Mouse (Mus musculus) stomach, embryonic 16.5 days (tissue): ENCODE measurements at regions not wholly inside any gene's neighbourhood (a gene's known extent, or its start where the extent isn't known, plus 50 kb on each side); places are given as distances from the start of the nearest gene placed in this dataset.
"Not testable (repeated sequence)": the region's sequence is repeated elsewhere in the genome, so short reads cannot be mapped to it uniquely, and the experiment has no call there.

Source experiments
- ATAC-seq: fragments of 200-750 bp; cut with Nextera tagmentation; 2 replicates; pipeline ENCODE4 v1.8.0; 2017; ENCODE audit warnings: moderate number of reproducible peaks, moderate TSS enrichment; ENCODE audit not compliant: insufficient read depth, low FRiP score
- H3K27ac ChIP-seq: fragments of 300-500 bp; sonication (generic); 2 replicates; pipeline ENCODE4 v1.5.1; 2014; ENCODE audit warnings: low read length
- H3K27me3 ChIP-seq: fragments of 300-500 bp; sonication (generic); 2 replicates; pipeline ENCODE4 v1.6.1; 2014; ENCODE audit warnings: low read length, control low read depth, mixed read lengths; ENCODE audit not compliant: control insufficient read depth, insufficient read depth
- H3K36me3 ChIP-seq: fragments of 300-500 bp; sonication (generic); 2 replicates; pipeline ENCODE4 v1.6.1; 2014; ENCODE audit warnings: low read length; ENCODE audit not compliant: control insufficient read depth, insufficient read depth
- H3K4me1 ChIP-seq: fragments of 300-500 bp; sonication (generic); 2 replicates; pipeline ENCODE4 v1.6.1; 2014; ENCODE audit warnings: low read length, control low read depth, mixed read lengths; ENCODE audit not compliant: control insufficient read depth, insufficient read depth
- H3K4me2 ChIP-seq: fragments of 300-500 bp; sonication (generic); 2 replicates; pipeline ENCODE4 v1.6.1; 2014; ENCODE audit warnings: low read depth, low read length, mixed read lengths
- H3K4me3 ChIP-seq: fragments of 300-500 bp; sonication (generic); replicated peaks from 2 replicates; pipeline ENCODE4 v1.5.1; 2014; ENCODE audit warnings: mild to moderate bottlenecking, low read length
- H3K9ac ChIP-seq: fragments of 300-500 bp; sonication (generic); 2 replicates; pipeline ENCODE4 v1.6.1; 2014; ENCODE audit warnings: low read length
- H3K9me3 ChIP-seq: fragments of 300-500 bp; sonication (generic); replicated peaks from 2 replicates; pipeline ENCODE4 v1.6.1; 2016; ENCODE audit warnings: low read length, control low read depth; ENCODE audit not compliant: control insufficient read depth
- WGBS: fragments of 180-500 bp; shearing (Covaris S2); extraction: QIAGEN DNeasy Blood & Tissue Kit; methylation state at CpG from one replicate; pipeline ENCODE4 v1.1.7; 2014; 5-methylcytosine and 5-hydroxymethylcytosine counted together

DNA sequence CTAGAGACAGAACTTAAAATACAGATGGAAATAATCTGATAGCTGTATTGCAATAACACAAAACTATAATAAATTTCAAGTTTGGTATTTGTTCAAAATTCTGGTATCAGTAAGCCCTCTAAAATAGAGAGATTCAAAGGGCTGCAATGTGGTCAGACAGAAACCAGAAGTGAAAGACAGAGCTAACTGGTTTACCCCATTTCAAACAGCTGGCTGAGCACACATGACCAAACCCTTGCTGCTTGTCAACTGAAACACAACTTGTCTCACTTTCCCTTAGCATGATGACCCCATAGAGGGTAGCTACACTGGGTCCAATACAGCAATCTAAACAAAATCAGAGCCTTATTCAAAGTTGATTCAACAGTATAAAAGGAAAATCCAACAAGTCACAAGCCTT, 234.2 kb upstream of the Sdr16c6 start:
- no peak overlapping the region for H3K27ac ChIP-seq
- no peak for ATAC-seq
- H3K4me2 ChIP-seq, result no peak overlapping the region
- no peak overlapping the region for H3K9ac ChIP-seq
- no peaks in the 10 kb centered on the region for H3K4me1 ChIP-seq
- no peak overlapping the region for H3K4me3 ChIP-seq
- H3K9me3 ChIP-seq, result no peaks in the 10 kb centered on the region
- H3K27me3 ChIP-seq, result no peaks in the 10 kb centered on the region
- H3K36me3 ChIP-seq, result no peaks in the 10 kb centered on the region

GRCm38 (mm10) chr4:4306922-4307321, 229.6 kb upstream of the Sdr16c6 start:
- H3K4me2 ChIP-seq, result no peak overlapping the region
- no peak for ATAC-seq
- H3K4me1 ChIP-seq, result no peaks in the 10 kb centered on the region
- no peak overlapping the region for H3K4me3 ChIP-seq
- no peaks in the 10 kb centered on the region for H3K9me3 ChIP-seq
- WGBS, result 77% methylated on average over 3 of the region's 3 CpGs
- H3K36me3 ChIP-seq, result no peaks in the 10 kb centered on the region
- H3K27me3 ChIP-seq, result no peaks in the 10 kb centered on the region
- no peak overlapping the region; the same call in 1 of the 2 replicates for H3K27ac ChIP-seq
- H3K9ac ChIP-seq, result no peak overlapping the region

DNA sequence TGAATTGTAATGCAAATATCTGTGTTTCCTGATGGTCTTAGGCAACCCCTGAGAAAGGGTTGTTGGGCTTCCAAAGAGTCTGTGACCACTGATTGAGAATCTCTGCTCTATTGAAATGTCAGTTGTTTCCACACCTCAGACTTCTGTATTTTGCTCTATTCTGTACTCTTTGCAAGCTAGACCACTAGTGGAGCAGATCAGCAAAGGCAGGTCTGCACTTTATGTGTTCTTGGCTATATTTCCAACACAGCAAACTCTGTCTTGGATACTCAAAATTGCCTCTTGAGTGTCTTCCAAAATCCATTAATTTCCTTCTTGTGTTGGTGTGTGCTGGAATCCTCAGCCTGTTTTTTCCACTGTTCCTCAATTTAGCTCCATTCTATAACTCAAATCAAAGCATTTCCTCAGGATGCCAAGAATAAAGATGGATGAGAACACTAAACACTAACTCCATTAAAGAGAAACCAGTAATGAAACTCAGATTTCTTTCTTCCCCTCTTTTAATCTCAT, 228.5 kb upstream of the Sdr16c6 start:
- ATAC-seq, result peak; percentile 79
- no peaks in the 10 kb centered on the region for H3K36me3 ChIP-seq
- H3K4me2 ChIP-seq, result no peak overlapping the region
- no peaks in the 10 kb centered on the region for H3K9me3 ChIP-seq
- no peaks in the 10 kb centered on the region for H3K27me3 ChIP-seq
- H3K4me3 ChIP-seq, result no peak overlapping the region
- peak overlapping the region; percentile 32; the same call in 1 of the 2 replicates for H3K27ac ChIP-seq
- H3K4me1 ChIP-seq, result no peaks in the 10 kb centered on the region
- H3K9ac ChIP-seq, result no peak overlapping the region

GRCm38 (mm10) chr4:4304666-4305065, 227.3 kb upstream of the Sdr16c6 start:
- 40% methylated on average over 1 of the region's 1 CpGs for WGBS
- H3K27ac ChIP-seq, result no peak overlapping the region
- no peak overlapping the region for H3K4me2 ChIP-seq
- H3K9me3 ChIP-seq, result no peaks in the 10 kb centered on the region
- H3K36me3 ChIP-seq, result no peaks in the 10 kb centered on the region
- H3K27me3 ChIP-seq, result no peaks in the 10 kb centered on the region
- 0 out of 2 replicates have a peak, but pooled peaks have one; percentile 25 for ATAC-seq
- H3K4me1 ChIP-seq, result no peaks in the 10 kb centered on the region
- H3K9ac ChIP-seq, result no peak overlapping the region
- no peak overlapping the region for H3K4me3 ChIP-seq

- Histone ChIP-seq H3K4me2 (no peak overlapping the region), H3K4me3 (no peak overlapping the region), H3K27ac (no peak overlapping the region), H3K9me3 (no peaks in the 10 kb centered on the region), H3K4me1 (no peaks in the 10 kb centered on the region), H3K36me3 (no peaks in the 10 kb centered on the region), H3K27me3 (no peaks in the 10 kb centered on the region), H3K9ac (no peak overlapping the region)
- no peak; the same call in 1 of the 2 replicates for ATAC-seq
- WGBS, result 71% methylated on average over 10 of the region's 10 CpGs
These were observed 223.0 kb upstream of the Sdr16c6 start for GRCm38 (mm10) chr4:4300189-4300879.

GRCm38 (mm10) chr4:4299631-4300030, 222.3 kb upstream of the Sdr16c6 start:
- no peak overlapping the region for H3K4me2 ChIP-seq
- no peaks in the 10 kb centered on the region for H3K27me3 ChIP-seq
- ATAC-seq, result no peak
- no peaks in the 10 kb centered on the region for H3K36me3 ChIP-seq
- no peak overlapping the region for H3K27ac ChIP-seq
- H3K9ac ChIP-seq, result no peak overlapping the region
- H3K9me3 ChIP-seq, result no peaks in the 10 kb centered on the region
- 48% methylated on average over 1 of the region's 1 CpGs for WGBS
- H3K4me1 ChIP-seq, result no peaks in the 10 kb centered on the region
- no peak overlapping the region for H3K4me3 ChIP-seq

DNA sequence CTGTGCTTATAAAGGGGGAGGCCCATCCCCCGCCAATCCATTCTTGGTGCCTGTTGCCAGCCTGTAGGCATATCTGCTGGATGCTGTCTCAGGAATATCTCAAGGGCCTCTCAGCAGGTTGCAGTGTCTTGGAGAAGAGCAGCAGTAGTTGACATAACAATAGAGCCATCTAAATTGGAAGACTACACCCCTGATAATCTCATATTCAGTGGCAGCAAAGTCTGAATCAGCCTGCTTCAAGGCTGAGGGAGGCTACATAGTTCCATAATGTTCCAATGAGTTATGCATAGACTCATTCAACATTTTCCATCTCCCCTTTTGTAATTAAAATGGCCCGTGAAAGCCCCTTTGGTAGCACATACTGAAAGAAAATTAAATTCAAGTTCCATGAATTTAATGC, 172.3 kb upstream of the Sdr16c6 start:
- no peak for ATAC-seq
- H3K4me3 ChIP-seq, result no peak overlapping the region

DNA sequence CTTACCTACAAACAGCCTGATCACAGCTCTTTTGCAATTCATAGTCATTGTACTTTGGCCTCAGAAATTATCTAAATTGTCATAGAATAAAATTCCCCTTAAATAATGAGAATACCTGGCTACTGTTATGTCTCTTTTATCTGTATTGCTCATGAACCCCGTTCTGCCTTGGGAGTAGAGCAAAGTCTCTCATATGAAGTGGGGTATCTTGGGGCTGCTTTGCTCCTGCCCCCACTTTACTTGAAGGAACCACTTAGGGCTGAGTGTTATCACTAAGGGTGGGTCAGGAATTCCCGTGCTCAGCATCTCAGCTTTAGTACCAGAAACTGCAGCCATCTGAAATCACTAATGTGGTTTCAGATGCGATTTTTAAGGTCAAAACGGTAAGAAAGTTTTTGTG, 170.3 kb upstream of the Sdr16c6 start:
- Histone ChIP-seq H3K9ac (no peak overlapping the region), H3K36me3 (no peaks in the 10 kb centered on the region), H3K4me2 (no peak overlapping the region), H3K9me3 (no peaks in the 10 kb centered on the region), H3K27me3 (no peaks in the 10 kb centered on the region), H3K4me1 (no peaks in the 10 kb centered on the region), H3K27ac (no peak overlapping the region), H3K4me3 (no peak overlapping the region)
- WGBS, result 49% methylated on average over 4 of the region's 4 CpGs
- ATAC-seq, result no peak

More for the DNA sequence above, 172.3 kb upstream of the Sdr16c6 start:
- Histone ChIP-seq H3K9me3 (no peaks in the 10 kb centered on the region), H3K9ac (no peak overlapping the region), H3K27ac (no peak overlapping the region), H3K27me3 (no peaks in the 10 kb centered on the region), H3K4me1 (no peaks in the 10 kb centered on the region), H3K36me3 (no peaks in the 10 kb centered on the region), H3K4me2 (no peak overlapping the region)
- 85% methylated on average over 2 of the region's 2 CpGs for WGBS

DNA sequence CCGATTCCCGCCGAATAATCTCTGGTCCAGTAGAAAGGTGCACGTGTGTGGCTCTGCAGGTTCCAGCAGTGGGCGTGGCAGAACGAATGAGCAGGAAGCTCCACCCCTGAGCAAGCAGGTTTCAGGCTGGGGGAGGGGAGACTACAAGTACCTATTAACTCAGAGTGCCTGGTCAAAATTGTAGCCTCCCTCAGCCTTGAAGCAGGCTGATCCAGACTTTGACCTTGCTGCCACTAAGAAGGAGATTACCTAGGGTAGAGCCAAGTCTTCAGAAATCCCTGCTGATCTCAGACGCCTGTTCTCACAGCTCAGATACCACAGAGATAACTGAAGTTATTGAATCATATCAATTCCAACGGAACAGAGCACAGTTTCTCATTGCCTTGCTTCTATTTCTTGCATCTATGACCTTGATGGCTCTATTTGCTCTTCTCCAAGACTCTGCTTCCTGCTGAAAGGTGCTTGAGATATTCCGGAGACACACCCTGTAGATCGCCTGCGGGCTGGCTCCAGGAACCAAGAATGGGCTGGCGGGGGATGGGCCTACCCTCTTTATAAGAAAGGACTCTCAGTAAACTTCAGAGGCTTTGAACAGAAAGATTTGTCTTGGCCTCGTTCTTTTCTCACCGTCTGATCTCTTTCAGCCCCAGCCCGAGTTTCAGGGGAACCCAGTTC, 165.1 kb upstream of the Sdr16c6 start:
- H3K4me1 ChIP-seq, H3K4me2 ChIP-seq, H3K27ac ChIP-seq, H3K36me3 ChIP-seq, H3K9ac ChIP-seq, H3K27me3 ChIP-seq, ATAC-seq, H3K4me3 ChIP-seq, H3K9me3 ChIP-seq: not testable (repeated sequence)
- WGBS, result 79% methylated on average over 15 of the region's 15 CpGs
